Mouse (Mus musculus) layer of hippocampus, adult 9-11 months (tissue): ENCODE results near the gene Cenpj.

ENCODE experiments used
- DNase-seq: peaks from one replicate; pipeline ENCODE4 v3.0.0; 2022

Cenpj gene

DNA sequence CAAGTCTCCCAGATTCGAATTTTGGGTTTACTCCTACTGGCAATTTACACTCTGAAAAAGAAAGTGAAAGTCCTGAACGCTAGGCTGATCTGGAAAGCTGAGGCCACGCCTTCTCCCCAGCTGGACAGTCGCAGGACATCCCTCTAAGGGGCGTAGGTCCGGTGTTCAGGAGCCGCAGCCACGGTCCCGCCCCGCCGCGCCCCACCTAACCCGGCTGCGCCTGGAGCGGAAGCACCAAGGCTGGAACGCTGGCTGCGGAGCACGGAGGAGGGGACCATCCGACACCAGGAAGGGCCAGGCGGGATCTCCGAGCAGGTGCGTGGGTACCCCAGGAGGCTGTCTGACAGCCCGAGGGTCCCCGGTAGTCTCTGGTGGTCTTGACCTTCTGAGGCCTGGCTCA lies at the start of gene Cenpj, which contains the start of gene Parp4:
Cenpj (minus strand) TSS at position 10 of the 400 bp plus-strand sequence.
Parp4 (plus strand) TSS at position 204 of the 400 bp plus-strand sequence.
- DNase-seq = peak; percentile 71

DNA sequence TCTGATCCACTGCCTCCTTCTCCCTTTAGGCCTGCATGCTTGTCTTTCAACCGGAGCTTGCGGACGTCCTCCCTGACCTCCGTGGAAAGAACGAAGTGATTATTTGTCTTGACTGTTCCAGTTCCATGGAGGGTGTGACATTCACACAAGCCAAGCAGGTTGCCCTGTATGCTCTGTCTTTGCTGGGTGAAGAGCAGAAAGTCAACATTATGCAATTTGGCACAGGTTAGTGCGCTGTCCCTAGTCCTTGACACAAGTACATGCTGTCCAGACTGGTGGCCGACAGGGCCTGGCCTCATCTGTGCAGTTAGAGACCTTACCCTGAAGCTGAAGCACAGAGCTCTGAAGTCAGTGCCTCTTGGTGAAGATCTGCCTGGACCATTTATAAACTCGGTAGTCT lies 45.2 kb upstream of the Cenpj start:
- DNase-seq = no peak

DNA sequence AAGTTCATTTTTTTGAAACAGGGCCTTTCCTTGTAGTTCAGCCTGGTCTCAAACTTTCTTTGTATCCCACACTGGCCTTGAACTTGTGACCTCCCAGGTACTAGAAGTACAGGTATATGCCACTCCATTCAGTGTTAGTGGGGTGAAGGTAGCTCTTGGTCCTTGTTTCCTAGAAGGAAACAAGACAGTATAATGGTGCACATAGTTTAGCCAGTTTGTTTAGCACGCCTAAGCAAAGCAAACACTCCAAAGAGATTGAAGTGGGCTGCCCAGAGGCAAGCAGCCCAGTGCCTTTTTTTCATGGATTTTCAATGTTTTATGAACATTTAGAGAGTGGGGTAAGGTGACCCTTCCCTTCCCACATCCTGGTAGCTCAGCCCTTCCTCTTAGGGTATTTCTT lies 42.2 kb upstream of the Cenpj start:
- no peak for DNase-seq

DNA sequence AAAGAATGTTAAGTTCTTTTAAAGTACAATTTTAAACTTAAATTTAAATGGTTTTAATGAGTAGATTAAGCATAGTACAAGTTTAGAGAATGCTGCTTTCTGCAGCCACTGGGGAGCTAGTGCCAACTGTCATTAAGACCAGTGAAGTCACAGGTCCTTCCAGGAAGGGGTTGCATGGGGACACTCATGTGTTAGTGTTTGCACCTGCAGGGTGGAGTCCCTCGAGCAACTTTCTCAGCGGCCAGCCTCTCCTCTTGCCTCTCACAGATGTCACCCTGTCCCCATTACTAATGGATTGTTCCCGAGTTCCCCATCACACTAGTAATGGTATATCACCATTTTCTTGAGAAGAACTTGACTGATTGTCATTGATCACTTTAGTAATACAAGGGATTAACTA lies 38.0 kb upstream of the Cenpj start:
- DNase-seq = no peak

DNA sequence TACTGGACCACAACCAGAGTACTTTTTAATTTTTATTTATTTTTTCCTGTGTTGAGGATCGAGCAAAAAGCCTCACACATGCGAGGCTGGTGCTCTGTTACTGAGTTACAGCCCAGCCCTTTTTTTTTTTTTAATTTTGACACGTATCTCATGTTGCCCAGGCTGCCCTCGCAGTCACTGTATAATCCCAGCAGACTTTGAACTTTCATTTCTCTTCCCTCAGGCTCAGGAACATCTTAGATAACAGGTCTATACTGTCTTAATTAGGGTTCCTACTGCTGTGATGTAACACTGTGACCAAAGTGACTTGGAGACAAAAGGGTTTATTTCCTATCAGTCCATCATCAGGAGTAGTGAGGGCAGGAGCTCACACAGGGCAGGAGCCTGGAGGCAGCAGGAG lies 29.9 kb upstream of the Cenpj start:
- no peak for DNase-seq

DNA sequence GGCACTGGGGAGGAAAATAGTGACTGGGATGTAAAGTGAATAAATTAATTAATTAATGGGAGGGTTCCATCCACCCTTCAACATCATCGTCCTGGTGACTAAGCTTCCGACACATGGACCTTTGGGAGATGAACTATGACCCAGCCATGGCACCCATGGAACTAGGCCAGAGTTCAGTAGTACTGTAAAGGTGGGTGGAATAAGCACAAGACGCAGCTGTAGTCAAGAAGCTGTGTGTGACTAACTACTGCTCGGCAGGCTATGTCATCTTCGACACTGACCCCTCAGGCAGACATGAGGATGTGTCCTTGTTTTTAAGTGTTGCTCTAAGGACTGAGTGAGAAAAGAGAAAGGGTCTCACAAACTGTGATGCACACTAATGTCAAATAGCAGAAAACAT lies 29.2 kb upstream of the Cenpj start:
- DNase-seq = no peak

DNA sequence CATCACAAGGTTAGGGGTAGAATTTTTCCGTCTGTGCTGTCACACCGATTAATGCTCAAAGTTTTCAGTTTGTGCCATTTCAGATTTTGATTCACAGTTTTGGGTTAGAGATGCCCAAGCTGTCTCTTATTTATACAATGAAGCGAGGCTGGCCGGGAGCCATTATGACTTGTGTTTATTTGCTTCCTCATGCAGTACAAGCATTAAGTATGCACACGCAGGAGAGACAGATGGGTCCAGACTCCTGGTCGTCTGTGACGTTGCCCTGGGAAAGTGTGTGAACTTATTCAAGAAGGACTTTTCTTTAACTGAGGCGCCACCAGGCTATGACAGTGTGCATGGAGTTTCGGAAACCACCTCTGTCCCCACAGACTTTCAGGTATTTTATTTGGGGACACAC lies 26.8 kb upstream of the Cenpj start:
- peak; percentile 6 for DNase-seq

DNA sequence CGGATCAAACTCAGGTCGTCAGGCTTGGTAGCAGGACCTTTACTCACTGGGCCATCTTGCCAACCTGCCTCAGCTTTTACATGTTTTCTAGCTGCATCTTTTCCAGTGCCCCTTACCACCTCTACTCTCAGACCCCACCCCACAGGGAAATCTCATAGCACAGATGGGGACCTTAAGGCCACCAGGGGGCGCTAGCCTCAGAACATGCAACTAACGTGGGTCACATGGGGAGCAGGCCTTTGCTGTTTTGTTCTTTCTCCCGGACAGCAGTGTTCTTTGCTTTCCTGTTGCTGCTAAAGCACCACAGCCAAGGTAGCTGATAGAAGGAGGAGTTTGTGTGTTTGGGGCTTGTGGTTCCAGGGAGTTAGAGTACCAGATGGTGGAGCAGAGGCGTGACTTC lies 23.5 kb upstream of the Cenpj start:
- DNase-seq = peak; percentile 11

DNA sequence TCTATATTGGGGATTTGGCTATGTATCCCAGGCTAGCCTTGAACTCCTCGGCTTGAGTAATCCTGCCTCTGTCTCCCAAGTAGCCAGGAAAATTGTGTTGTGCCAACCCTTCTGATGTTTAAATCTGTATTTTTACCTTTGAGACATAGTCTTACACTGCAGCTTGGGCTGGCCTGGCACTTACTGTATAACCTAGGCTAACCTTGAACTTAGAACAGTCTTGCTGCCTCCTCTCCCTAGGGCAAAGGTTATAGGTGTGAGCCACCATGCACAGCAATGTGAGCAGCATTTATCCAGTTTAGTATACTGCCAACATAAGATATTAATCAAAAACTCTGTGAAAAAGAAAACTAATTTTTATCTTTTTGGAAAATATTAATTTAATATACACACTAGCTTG lies 19.6 kb upstream of the Cenpj start:
- DNase-seq = no peak

DNA sequence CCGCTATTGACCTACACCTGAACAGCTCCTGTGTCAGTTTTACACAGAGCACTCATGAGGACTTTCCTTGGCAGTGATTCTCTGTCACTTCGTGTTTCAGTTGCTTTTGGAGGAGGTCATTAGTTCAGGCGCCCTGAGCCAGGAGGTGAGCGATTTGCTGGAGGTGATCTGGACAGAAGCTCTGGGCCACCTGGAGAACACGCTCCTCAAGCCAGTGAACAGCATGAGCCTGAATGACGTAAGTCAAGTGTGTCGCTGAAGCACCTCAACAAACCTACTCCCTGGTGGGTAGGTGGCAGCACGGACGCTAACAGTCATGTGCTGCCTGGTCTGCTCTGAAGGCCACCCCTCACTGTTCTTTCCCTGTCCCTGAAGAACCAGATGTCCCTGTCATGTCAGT lies 17.0 kb upstream of the Cenpj start:
- DNase-seq = no peak

DNA sequence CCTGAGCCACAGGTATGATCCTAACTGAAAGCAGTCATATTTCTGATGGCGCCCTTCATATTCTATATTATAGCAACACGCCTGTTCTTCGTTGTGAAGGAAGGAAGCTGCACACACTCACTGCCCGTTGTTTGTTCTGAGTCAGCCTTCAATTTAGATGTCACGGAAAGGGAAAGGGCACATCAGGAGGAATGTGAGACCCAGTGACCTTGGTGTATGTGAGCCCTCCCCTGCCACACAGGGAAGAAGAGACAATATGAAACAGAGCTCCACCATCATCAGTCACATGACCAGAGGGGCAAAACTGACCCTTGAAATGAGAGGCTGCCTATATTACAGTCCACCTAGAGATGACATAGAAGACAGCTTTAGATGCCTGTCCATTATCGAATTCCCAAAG lies 7.1 kb upstream of the Cenpj start:
- no peak for DNase-seq

DNA sequence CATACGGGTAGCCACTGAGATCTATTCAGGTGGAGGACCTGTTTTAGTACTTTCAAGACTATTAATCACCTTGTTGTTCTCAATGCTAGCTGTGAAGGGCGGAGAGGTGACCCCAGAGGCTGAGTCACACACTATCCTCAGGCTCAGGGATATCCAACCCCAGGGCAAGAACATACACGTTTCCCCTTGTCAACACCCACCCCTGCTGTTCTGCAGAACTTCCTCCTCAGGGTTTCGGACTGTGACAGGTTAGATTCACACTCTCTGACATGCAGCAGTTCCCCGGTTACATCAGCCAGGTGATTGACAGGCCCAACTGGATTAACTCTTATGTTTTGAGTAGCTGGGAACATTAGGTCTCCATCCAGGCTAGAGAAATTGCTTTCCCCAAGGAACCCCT lies 5.9 kb upstream of the Cenpj start:
- no peak for DNase-seq

DNA sequence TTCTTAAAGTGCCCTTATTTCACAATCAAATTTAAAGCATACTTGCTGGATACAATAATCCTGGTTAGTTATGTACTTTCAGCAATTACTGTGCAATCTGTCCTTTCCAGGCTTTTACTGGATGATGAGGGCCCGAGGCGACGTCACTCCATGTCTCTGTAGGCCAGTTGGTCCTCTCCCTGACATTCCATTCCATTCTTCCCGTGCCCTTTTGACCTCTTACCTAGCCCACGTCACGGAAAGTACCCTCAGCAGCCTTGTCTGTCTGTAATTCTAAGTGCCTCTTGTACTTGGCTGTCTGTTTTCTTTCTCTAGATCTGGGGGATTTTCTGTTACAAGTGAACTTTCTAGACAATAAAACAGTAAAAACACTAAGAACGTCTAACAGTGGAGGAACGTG lies 3.8 kb upstream of the Cenpj start:
- no peak for DNase-seq

DNA sequence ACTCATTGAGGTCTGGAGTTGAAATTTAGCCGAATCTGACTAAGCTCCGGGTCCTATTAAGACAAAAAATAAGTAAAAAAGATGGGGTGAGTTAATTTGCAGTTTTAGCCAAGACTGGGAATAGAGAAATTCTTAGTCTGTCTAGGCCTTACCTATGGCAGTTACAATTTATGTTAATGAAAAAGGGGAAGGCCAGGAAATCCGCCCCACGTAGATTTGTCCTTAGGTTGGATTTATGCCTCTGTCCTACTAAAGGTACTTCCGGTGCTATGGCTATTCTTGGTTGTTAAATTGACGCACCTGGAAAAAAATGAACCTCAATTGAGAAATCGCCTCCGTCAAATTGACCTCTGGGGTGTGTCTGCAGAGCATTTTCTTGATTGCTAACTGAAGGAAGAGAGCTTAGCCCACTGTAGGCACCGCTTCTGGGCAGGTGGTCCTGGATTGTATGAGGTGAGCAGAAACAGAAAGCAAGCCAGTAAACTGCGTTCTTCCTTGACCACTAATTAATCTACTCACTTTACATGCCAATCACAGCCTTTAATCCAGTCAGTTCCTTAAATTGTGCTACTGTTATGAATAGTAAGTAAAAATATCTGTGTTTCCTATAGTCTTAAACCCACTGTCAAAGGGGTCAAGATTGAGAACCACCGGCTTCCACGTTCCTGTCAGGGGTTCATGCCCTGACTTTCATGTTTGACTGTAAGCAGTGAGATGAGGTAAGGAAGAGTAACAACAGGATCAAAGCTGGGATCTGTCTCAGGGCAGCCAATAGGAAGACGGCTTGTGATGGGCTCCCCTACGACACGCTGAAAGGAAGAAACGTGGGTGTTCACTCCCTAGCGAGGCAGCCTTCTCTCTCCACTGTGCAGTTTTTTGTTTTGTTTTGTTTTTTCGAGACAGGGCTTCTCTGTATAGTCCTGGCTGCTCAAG lies 1.0 kb upstream of the Cenpj start:
- no peak for DNase-seq

DNA sequence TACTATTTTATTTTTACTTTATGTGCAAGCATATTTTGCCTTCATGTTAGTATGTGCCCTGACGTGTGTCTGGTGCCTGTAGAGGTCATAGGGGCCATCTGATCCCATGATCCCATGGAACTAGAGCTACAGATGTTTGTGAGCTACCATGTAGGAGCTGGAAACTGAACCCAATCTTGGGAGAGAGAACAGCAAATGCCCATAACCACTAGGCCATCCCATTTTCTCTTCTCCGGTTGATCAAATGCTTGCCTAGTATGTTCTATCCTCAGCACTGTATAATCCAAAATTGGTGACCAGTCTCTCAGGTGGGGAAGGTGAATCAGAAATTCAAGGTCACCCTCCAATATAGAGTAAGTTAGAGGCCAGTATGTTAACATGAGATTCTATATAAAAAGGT lies 2.7 kb downstream of the Cenpj start:
- no peak for DNase-seq

DNA sequence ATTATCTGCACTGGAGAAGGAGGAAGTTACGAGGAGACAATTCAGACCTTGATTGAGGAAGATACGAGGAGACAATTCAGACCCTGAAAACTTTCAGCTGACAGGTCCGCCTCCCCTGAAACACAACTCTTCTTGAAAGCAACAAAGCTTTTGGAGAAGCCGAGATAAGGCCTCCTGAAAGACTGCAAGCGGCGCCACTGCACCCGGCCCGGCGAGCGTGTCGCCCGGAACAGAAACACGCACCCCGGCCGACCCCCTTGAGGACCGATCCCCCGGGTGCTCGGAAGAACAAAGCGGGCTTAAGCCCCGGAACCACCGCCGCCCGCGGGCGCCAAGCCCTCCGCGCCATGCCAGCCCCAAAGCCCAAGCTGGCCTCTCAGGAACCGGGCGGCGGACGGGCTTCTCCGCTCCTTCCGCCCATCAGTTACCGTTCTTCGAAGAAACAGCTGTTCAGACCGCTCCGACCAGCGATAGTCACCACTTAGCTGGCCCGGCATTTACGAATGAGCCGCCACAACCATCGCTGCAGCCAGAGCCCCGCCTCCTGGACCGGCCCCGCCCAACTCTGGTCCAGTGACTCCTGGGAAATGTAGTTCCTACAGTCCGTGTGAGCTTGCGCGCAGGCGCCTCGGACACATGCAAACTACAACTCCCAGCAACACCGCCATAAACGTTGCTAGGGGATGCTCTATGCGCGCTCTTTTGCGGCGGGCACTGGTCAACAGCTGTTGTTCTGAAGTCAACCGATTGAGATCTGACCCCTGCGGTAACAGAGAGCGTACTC lies 3.7 kb downstream of the Cenpj start:
- peak; percentile 97 for DNase-seq

DNA sequence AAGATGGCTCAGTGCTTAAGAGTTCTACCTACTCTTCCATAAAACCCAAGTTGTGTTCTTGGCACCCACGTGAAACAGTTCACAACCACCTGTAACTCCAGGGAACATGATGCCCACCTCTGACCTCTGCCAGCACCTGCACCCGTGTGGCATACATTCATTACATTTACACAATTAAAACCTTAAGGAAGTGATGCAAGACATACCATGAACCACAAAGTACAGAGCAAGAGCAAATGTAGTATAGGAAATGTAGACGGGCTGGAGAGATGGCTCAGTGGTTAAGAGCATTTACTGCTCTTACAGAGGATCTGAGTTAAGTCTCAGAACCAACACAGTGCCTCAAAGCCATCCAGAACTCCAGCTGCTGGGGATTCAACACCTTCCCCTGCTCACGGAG lies 6.2 kb downstream of the Cenpj start:
- DNase-seq = no peak

DNA sequence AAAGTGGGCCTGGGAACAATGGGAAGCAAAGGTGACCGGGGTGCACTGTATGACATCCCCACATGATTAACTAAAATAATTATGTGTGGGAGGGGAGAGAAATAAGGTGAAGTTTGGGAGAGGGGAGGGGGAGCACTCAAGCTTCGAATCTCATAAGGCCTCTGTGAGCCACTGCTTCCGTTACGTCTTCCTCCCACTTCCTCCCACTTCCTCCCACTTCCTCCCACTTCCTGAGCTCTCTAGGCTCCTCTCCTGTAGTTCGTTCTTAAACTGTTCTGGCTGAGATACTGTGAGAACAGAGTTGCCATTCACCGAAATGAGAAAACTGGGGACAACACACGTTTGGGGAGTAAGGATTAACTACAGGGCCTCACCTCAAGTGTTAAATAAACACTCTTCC lies 7.7 kb downstream of the Cenpj start:
- no peak for DNase-seq

DNA sequence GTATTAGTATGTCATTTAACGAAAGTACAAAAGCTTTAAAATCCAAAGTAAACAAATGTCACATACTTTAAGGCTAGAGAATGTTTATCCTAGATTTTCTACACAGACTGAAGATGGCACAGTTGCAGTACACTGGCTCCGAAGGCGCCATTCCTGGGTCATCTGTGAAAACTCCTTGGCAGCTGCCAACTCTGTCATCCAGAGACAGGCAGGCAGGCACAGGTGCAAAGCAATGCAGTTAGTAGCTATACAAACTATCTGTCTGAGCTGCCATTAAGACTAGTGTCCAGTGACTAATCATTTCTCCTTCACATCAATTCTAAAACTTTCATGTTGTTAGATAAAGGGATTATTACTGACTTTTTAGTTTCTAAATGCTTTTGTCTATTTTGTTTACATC lies 16.1 kb downstream of the Cenpj start:
- DNase-seq = no peak

DNA sequence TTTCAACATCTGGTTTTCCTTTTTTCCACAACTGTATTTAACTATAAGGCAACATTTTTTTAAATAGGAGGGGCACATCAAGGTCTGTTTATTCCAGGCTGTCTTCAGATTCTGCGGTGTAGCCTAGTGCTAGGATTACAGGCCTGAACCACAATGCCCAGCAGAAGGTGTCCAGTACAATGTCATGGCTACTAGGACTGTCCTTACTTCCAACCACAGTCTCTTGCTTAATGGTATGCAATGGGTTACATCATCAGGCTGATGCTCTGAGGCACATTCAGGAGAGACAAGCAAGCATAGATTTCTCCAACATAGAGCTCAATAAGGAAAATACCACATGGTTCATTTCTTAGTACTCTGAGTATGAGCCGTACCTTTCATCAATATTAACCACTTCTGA lies 20.5 kb downstream of the Cenpj start:
- DNase-seq = no peak

DNA sequence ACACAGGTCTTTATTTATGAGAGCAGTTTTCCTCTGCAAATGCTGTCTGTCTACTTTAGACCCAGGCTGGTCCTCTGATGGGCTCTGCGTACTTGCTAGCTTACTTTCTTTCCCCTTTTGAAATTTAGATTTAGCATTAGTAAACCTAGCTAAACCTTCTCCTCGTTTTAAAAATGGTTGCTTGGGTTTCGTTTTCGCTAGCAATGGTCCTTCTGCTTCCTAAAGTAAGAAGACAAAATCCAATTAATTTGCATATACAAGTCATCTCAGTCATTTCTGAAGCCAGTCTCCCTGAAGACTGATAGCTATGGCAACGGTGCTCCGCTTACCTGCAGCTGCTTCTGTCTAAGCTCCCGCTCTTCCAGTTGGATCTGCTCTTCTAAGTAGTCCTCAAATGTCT lies 21.9 kb downstream of the Cenpj start:
- no peak for DNase-seq

DNA sequence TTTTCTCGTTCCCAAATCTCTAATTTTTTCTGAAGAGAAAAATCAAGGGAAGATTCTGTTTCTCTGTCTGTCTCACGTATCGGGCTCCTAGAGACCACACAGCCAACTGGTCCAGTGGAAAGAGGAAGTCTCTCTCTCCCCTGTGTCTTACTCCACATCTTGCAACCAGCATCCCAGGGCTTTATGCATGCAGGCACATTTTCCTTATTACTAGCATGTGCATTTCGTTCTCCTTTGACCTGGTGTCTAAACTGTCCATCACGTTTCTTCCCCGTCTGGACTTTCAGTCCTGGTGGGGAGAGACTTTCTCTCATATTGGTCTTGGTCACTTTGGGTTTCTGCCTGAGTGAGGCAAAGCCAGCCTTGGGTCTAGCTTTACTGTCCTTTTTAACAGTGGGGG lies 22.3 kb downstream of the Cenpj start:
- DNase-seq = no peak

DNA sequence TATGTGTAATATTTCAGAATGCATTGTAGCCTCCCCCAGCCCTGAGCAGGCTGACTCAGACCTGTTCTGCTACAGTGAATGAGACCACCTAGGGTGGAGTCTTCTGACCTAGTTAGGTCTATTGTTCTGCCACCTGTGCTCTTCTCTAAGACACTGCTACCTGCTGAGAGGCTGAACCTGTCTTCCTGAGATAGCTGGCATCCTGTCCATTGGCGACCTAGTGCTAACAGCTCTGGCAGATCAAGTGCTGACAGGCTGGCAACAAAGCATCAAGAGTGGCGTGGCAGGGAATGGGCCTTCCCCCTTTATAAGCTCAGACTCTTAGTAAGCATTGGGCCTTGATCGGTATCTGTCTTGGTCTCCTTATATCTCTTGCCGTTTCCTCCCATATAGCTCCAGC lies 24.3 kb downstream of the Cenpj start:
- no peak for DNase-seq

DNA sequence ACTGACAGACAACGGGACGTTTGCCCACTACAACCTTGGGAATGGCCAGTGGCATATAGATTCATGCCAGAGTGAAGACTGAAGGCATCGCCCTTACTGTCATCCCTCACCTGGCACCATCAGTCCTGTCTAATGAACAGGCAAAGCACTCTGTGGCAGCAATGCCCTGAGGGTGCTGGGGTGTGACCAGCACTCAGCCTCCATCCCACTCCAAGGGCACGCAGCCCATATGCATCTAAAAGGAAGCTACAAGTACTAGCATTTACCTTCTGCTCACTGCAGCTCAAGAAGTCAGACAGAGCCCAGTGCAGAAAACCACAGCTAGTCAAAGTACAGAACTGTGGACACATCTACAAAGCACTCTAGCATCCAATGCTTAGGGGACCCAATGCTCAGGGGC lies 29.7 kb downstream of the Cenpj start:
- DNase-seq = no peak
